ENCODE assay signal across 15 mouse cellular contexts in genomic region chr6:70342147-70342546, GRCm38 (mm10).
DNase-seq lines count a peak whose midpoint lies in the region; ATAC-seq and TF ChIP-seq lines count a peak whose summit lies in the region.
"Had no signal": no experiment of that assay in that cellular context is flagged by ENCODE, and none has a peak within 500 bp of the region (broad histone marks: within the 10 kb centered on the region; RNA-seq: fewer than 3 reads in every experiment).

No protein-coding gene starts in this region.

- no peaks in the 10 kb centered on the region for H3K4me1 ChIP-seq in intestine, postnatal 0 days (replicated peaks; ENCODE audit: control insufficient read depth, insufficient read depth, low read length)
- no peaks in the 10 kb centered on the region for H3K4me1 ChIP-seq in intestine, embryonic 16.5 days (ENCODE audit: control insufficient read depth, insufficient read depth, low read length)
- H3K4me1 ChIP-seq in midbrain, embryonic 14.5 days (ENCODE audit: control insufficient read depth, insufficient read depth, low read length) = no peaks in the 10 kb centered on the region
- no peaks in the 10 kb centered on the region for H3K4me1 ChIP-seq in midbrain, embryonic 13.5 days (replicated peaks)
- H3K4me1 ChIP-seq: forebrain, embryonic 13.5 days; neural tube, embryonic 12.5 days had no signal

- ATAC-seq in intestine, postnatal 0 days = no peak
- ATAC-seq in intestine, embryonic 16.5 days = no peak
- no peak for ATAC-seq in midbrain, embryonic 14.5 days (ENCODE audit: low FRiP score, low TSS enrichment)
- ATAC-seq in midbrain, embryonic 13.5 days = no peak
- ATAC-seq: forebrain, embryonic 13.5 days had no signal

- no peaks in the 10 kb centered on the region for H3K9me3 ChIP-seq in intestine, postnatal 0 days (ENCODE audit: control insufficient read depth)
- no peaks in the 10 kb centered on the region for H3K9me3 ChIP-seq in intestine, embryonic 16.5 days (ENCODE audit: control insufficient read depth, low read length)
- no peaks in the 10 kb centered on the region for H3K9me3 ChIP-seq in midbrain, embryonic 14.5 days (ENCODE audit: control insufficient read depth, low read length)
- no peaks in the 10 kb centered on the region for H3K9me3 ChIP-seq in midbrain, embryonic 13.5 days
- H3K9me3 ChIP-seq: forebrain, embryonic 13.5 days; neural tube, embryonic 12.5 days had no signal

- no peak overlapping the region for H3K4me3 ChIP-seq in intestine, postnatal 0 days (ENCODE audit: low read depth, low read length)
- H3K4me3 ChIP-seq in intestine, embryonic 16.5 days (ENCODE audit: low read length) = no peak overlapping the region
- no peak overlapping the region for H3K4me3 ChIP-seq in midbrain, embryonic 14.5 days (replicated peaks; ENCODE audit: low read depth, low read length)
- no peak overlapping the region for H3K4me3 ChIP-seq in midbrain, embryonic 13.5 days (replicated peaks)
- H3K4me3 ChIP-seq: forebrain, embryonic 13.5 days; neural tube, embryonic 12.5 days had no signal

- H3K27ac ChIP-seq in intestine, postnatal 0 days (ENCODE audit: low read depth, low read length) = no peak overlapping the region
- H3K27ac ChIP-seq in intestine, embryonic 16.5 days (ENCODE audit: low read length) = no peak overlapping the region
- H3K27ac ChIP-seq in midbrain, embryonic 14.5 days (replicated peaks; ENCODE audit: low read depth, low read length) = no peak overlapping the region
- no peak overlapping the region for H3K27ac ChIP-seq in midbrain, embryonic 13.5 days
- H3K27ac ChIP-seq: forebrain, embryonic 13.5 days; neural tube, embryonic 12.5 days had no signal

- H3K4me2 ChIP-seq in intestine, postnatal 0 days (replicated peaks; ENCODE audit: low read depth) = no peak overlapping the region
- no peak overlapping the region for H3K4me2 ChIP-seq in intestine, embryonic 16.5 days (ENCODE audit: low read depth, low read length)
- no peak overlapping the region for H3K4me2 ChIP-seq in midbrain, embryonic 14.5 days (ENCODE audit: low read length)
- H3K4me2 ChIP-seq in midbrain, embryonic 13.5 days (replicated peaks) = no peak overlapping the region
- H3K4me2 ChIP-seq: forebrain, embryonic 13.5 days; neural tube, embryonic 12.5 days had no signal

- peak; percentile 1 for DNase-seq in midbrain, embryonic 14.5 days
- peak; percentile 6 for DNase-seq in NIH3T3 (ENCODE audit: low read depth)
- peak; percentile 6 for DNase-seq in telencephalon, adult 2 months (ENCODE audit: low read depth, low spot score)
- DNase-seq in urinary bladder, postnatal 25 days (ENCODE audit: low spot score) = no peak
- DNase-seq: adrenal gland, postnatal 25 days; cerebellum, adult 2 months; gastrocnemius, postnatal 36 days; left cerebral cortex, postnatal 4 days; lung, adult 18-20 months; lung, postnatal 4 days had no signal

- H3K36me3 ChIP-seq in intestine, postnatal 0 days (ENCODE audit: control insufficient read depth, insufficient read depth) = no peaks in the 10 kb centered on the region
- no peaks in the 10 kb centered on the region for H3K36me3 ChIP-seq in intestine, embryonic 16.5 days (ENCODE audit: control insufficient read depth, insufficient read depth, low read length)
- no peaks in the 10 kb centered on the region for H3K36me3 ChIP-seq in midbrain, embryonic 14.5 days (ENCODE audit: control insufficient read depth, insufficient read depth, low read length)
- no peaks in the 10 kb centered on the region for H3K36me3 ChIP-seq in midbrain, embryonic 13.5 days
- H3K36me3 ChIP-seq: neural tube, embryonic 12.5 days had no signal

- H3K27me3 ChIP-seq in intestine, postnatal 0 days (replicated peaks; ENCODE audit: control insufficient read depth, insufficient read depth, low read length) = no peaks in the 10 kb centered on the region
- H3K27me3 ChIP-seq in intestine, embryonic 16.5 days (replicated peaks; ENCODE audit: control insufficient read depth, insufficient read depth, low read length) = no peaks in the 10 kb centered on the region
- no peaks in the 10 kb centered on the region for H3K27me3 ChIP-seq in midbrain, embryonic 14.5 days (ENCODE audit: control insufficient read depth, insufficient read depth, low read length)
- no peaks in the 10 kb centered on the region for H3K27me3 ChIP-seq in midbrain, embryonic 13.5 days
- H3K27me3 ChIP-seq: forebrain, embryonic 13.5 days; neural tube, embryonic 12.5 days had no signal

- no peak overlapping the region for H3K9ac ChIP-seq in intestine, postnatal 0 days (ENCODE audit: low read depth, low read length)
- H3K9ac ChIP-seq in intestine, embryonic 16.5 days (ENCODE audit: low read depth, low read length) = no peak overlapping the region
- H3K9ac ChIP-seq in midbrain, embryonic 14.5 days (replicated peaks; ENCODE audit: low read length) = no peak overlapping the region
- no peak overlapping the region for H3K9ac ChIP-seq in midbrain, embryonic 13.5 days (replicated peaks)
- H3K9ac ChIP-seq: forebrain, embryonic 13.5 days; neural tube, embryonic 12.5 days had no signal

- TF ChIP-seq CTCF in intestine, postnatal 0 days (IDR thresholded peaks at IDR 0.05; ENCODE audit: low read depth) = 0 out of 2 replicates have a peak, but pooled peaks have one; percentile 13

- WGBS in intestine, postnatal 0 days = 72% methylated on average over 5 of the region's 5 CpGs
- WGBS in intestine, embryonic 16.5 days = 70% methylated on average over 5 of the region's 5 CpGs
- WGBS in midbrain, embryonic 14.5 days = 83% methylated on average over 5 of the region's 5 CpGs
- 79% methylated on average over 5 of the region's 5 CpGs for WGBS in midbrain, embryonic 13.5 days
